Mouse (Mus musculus): ENCODE measurements around the gene Dynlrb1.

The Dynlrb1 gene

DNA sequence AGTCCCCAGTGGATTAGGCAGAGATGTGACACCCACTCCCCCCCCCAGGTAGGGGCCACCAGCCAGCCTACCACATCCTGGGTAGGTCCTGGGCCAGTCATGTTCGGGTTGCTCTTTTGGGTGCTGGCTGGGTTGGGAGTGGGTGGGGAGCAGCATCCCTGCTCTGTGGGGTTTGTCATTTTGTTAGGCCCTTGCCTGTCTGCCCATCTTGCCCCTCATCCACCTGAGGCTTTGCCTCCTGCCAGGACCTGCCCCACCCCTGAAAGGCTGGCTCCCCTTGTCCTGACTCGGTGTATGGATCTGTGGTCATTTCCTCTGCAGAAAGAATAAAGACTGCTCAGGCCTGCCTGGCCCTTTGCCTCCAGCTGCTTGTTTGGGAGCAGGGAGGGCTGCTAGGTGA is 41.4 kb downstream of the Dynlrb1 start:
- in situ Hi-C loops (cut with MboI; ENCODE audit: low pct_unique_long_range_greater_than_20kb in 1 of 2, low sequenced_read_pairs in 2 of 2, unreplicated experiment in 1 of 2), result loop anchor here in 1 of 2 experiments (10.0 kb wide), 1 partner anchor 193 kb away; no protein-coding TSS in a partner anchor

DNA sequence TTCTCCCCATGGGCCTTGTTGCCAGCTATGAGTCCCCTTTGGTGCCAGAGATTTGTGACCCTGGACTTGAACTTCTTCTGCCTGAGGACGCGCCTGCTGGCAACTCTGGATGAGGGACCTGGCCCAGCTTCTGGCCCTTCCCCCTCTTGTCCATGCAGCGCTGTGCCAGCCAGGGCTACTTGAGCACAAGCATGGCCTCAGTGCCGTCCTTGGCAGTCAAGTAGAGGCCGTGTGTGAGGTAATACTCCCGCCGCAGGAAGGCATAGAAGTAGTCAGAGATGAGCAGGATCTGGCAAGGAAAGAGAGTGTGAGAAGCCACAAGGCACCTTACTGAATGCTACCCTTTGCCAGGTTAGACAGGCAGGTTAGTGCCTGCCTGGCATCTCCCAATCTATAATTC is 42.0 kb downstream of the Dynlrb1 start:
- in situ Hi-C loops (cut with MboI; ENCODE audit: low pct_unique_long_range_greater_than_20kb in 1 of 2, low sequenced_read_pairs in 2 of 2, unreplicated experiment in 1 of 2), result loop anchor here in 1 of 2 experiments (10.0 kb wide), 1 partner anchor 194 kb away; no protein-coding TSS in a partner anchor

DNA sequence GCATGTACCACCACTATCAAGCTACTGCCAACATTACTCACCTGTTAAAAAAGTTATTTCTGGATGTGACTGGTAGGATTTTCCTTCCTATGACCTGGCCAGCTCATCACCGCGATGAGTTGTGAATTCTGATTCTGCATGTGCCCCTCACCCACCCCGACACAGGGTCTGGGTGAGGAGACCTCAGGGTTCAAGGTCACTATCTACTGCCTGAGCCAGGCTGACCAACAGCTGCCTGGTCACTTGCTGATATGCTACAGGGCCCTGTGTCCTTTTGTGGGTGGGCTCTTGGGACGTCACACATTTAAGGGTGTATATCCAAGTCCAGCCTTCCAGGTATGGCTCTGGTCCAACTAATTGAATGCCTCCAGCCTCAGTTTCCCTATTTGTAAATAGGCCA is 42.8 kb downstream of the Dynlrb1 start:
- in situ Hi-C loops (cut with MboI; ENCODE audit: low pct_unique_long_range_greater_than_20kb in 1 of 2, low sequenced_read_pairs in 2 of 2, unreplicated experiment in 1 of 2), result loop anchor here in 1 of 2 experiments (10.0 kb wide), 1 partner anchor 194 kb away; no protein-coding TSS in a partner anchor

DNA sequence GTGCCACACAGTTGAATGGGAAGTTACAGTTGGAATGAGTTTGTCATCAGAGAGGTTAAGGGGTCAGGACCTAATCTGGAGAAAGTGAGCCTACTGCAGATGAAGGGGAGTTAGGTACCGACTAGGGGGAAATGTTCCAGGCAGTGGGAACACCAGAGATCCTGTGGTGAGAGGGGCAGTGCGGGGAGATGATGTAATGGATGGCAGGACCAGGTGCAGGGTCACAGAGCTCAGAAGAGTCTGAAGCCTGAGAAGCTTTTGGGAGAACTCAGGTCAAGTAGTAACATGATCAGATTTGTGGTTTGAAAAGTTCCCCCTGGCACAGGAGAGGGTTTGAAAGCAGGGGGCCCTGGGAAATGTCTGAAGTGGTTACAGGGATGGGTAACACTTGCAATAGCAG is 43.8 kb downstream of the Dynlrb1 start:
- in situ Hi-C loops (cut with MboI; ENCODE audit: low pct_unique_long_range_greater_than_20kb in 1 of 2, low sequenced_read_pairs in 2 of 2, unreplicated experiment in 1 of 2), result no loop called here

DNA sequence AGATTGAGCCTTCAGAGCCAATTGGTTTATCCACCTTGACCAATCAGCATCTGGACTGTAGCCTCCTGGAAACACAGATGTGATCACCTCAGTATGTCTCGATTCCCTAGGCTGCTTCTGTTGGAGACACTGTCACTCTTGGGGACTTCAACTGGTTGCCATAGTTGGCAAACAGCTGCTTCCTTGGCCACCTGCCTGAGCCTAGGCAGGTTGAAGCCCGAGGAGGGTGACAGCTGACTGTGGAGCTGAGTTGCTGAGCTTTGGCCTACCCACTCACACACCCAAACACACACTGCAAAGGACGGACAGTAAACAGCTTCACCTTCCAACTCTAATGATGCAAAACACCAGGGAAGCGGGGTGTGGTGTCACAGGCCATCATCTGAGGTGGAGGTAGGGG is 47.5 kb downstream of the Dynlrb1 start:
- in situ Hi-C loops (cut with MboI; ENCODE audit: low pct_unique_long_range_greater_than_20kb in 1 of 2, low sequenced_read_pairs in 2 of 2, unreplicated experiment in 1 of 2), result no loop called here

DNA sequence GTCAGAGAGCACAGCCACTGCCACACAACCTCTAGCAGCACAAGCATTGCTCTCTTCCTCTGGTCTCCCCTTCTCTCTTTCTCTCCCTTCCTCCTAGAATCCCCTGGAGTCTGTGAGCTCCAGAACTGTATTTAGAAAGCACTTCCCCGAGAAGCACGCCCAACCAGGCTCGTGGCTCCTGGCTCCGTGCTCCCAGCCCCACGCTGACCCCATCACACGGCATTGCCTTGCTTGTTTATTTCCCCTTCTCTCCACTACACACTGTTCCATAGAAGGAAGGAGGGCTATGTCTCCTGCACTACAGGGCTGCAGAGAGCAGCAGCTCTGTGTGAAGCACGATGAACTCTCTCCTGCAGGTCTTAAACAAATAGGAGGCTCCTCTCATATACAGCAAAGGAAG is 48.3 kb downstream of the Dynlrb1 start:
- in situ Hi-C loops (cut with MboI; ENCODE audit: low pct_unique_long_range_greater_than_20kb in 1 of 2, low sequenced_read_pairs in 2 of 2, unreplicated experiment in 1 of 2), result no loop called here

DNA sequence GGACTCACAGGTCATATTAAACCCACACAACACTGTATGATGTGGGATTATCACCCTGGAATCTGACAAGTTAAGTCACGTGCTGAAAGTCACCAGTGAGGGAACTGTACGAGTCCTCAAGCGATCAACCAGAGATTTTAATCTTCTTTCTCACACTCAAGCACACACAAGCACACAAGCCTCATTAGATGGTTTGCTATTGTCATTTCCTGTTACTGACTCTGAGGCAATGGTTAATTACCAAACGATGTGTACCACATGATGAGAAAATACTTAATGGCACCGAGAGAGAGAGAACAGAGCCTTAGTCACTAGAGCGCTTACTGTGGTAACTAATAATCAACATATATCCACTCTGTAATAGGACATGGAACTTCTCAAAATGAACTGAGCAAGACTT is 49.4 kb downstream of the Dynlrb1 start:
- in situ Hi-C loops (cut with MboI; ENCODE audit: low pct_unique_long_range_greater_than_20kb in 1 of 2, low sequenced_read_pairs in 2 of 2, unreplicated experiment in 1 of 2), result no loop called here

DNA sequence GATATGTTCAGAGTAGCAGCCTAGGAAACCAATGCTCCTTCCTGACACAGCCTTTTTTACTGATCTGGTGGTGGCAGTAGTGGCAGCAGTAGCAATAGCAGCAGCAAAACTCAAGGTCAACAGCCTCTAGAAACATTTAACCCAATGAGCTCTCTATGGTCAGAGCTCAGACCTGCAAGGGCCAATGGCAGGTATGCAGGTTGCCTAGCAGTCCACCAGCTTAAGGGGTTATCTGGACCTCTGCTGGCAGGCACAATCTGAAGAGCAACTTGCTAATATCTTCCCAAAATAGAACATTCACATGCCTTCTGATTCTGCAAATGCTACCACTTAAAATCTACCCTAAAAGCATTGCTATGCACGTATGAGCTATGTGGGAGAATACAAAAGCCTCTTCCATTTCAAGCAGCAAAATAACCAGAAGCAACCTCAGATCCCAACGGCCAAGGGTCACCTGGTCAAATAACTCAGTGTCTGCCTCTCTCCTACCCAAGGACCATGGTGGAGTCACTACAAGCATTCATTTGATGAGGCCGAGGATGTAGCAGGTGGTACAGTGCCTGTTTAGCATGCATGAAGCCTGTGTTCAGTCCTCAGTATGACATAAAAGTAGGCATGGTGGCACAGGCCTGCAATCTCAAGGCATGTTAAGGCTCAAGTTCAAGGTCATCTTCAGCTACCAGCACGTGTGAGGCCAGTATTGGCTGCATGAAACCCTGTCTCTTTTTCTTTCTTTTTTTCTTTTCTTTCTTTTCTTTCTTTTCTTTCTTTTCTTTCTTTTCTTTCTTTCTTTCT is 51.3 kb downstream of the Dynlrb1 start:
- in situ Hi-C loops (cut with MboI; ENCODE audit: low pct_unique_long_range_greater_than_20kb in 1 of 2, low sequenced_read_pairs in 2 of 2, unreplicated experiment in 1 of 2), result no loop called here

DNA sequence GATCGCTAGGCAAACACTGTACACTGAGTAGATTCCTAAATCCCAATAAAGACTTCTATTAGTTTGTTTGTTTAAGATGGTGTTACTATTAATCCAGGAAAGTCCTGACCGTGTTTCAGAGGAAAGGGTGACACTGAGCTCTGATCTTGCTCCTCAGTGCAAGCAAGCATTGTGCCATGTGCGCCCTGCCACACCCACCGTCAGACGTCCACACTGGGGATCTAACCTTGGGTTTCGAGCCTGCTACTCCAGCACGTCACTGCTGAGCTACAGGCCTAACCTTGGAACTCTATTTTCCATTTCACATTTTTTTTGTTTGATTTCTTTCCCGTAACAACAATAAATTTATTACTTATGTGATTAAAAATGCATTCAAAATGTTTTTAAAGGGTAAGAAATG is 53.7 kb downstream of the Dynlrb1 start:
- in situ Hi-C loops (cut with MboI; ENCODE audit: low pct_unique_long_range_greater_than_20kb in 1 of 2, low sequenced_read_pairs in 2 of 2, unreplicated experiment in 1 of 2), result no loop called here

DNA sequence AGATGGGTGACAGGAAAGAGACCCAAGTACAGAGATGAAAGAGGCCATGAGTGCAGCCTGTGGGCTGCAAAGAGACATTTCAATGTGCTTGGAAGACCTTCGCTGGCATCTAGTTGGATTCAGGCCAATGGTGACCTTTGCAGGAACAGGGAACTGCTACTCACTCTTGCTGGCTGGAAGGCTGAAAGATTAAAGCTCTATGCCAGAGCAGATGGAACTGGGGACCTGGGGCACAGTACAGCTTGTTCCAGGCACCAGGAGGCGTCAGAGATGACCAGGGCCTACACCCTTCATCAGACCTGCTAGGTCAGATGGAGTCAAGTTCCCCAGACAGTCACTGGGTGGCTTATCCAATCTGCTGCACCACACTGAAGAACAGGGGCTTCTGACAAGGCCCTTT is 57.0 kb downstream of the Dynlrb1 start:
- in situ Hi-C loops (cut with MboI; ENCODE audit: low pct_unique_long_range_greater_than_20kb in 1 of 2, low sequenced_read_pairs in 2 of 2, unreplicated experiment in 1 of 2), result no loop called here

DNA sequence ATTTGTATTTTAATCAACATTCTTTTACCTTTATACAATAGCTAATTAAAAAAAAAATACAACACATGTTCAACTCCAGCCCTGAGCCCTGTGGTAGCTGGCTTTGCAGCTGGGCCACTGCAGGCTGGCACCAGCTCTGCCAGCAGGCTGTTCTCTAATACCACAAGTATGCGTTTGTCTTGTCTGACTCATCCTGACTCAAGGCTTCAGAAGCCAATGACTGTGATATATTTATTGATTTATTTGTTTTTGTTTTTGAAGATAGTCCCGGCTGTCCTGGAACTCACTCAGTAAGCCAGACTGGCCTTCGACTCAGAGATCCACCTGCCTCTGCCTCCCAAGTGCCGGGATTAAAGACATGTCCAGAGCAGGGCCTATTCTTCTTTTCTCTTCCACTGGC is 57.6 kb downstream of the Dynlrb1 start:
- in situ Hi-C loops (cut with MboI; ENCODE audit: low pct_unique_long_range_greater_than_20kb in 1 of 2, low sequenced_read_pairs in 2 of 2, unreplicated experiment in 1 of 2), result no loop called here

DNA sequence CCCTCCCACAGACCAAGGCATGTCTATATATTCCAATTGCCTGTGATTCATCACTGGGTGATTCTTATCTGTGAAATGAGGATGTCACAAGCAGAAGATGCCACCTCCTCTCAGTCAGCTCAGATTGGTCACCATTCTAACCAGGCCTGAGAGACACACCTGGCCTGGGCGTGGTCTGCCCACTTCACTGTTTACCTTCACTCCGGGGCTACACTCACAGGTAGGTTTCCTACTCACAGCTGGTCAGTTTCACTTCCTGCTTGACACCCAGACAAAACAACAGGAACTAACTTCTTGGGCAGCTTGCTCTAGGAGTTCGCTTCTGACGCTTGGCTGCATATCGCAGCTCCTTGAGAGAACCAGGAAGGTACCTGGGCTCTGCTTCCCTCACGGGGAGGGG is 59.1 kb downstream of the Dynlrb1 start:
- in situ Hi-C loops (cut with MboI; ENCODE audit: low pct_unique_long_range_greater_than_20kb in 1 of 2, low sequenced_read_pairs in 2 of 2, unreplicated experiment in 1 of 2), result no loop called here

DNA sequence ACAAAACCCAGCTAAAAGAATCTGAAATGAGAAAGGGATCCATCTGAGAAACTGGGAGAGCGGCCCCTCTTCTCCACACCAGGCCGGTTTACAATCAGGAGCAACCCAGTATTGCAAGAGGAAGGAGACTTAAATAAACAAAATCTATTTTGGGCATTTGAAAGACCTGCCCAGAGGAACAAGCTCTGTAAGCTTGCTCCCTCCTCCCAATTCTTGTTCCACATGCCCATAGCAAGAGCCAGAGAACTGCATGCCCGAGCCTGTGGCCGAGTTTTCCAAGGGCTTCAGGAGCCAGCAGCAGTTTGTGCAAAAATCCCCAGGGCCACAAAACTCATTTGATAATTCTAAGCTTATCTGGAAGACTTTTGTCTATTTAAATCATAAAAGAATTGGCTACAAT is 63.2 kb downstream of the Dynlrb1 start:
- in situ Hi-C loops (cut with MboI; ENCODE audit: low pct_unique_long_range_greater_than_20kb in 1 of 2, low sequenced_read_pairs in 2 of 2, unreplicated experiment in 1 of 2), result no loop called here
